Mouse (Mus musculus) bone marrow, adult 2 months (tissue): ENCODE measurements around the gene Mybpc2. TPM values are rescaled to one million over a fixed set of nuclear protein-coding genes. Genes with fewer than 3 reads are reported as not detected.

Experiments
- H3K27ac ChIP-seq: fragments of 200-500 bp; 2 replicates; pipeline ENCODE4 v1.5.1; 2012; ENCODE audit warnings: low read depth, mild to moderate bottlenecking, control low read depth, inconsistent platforms, low read length; ENCODE audit not compliant: control insufficient read depth, poor library complexity, insufficient read depth
- H3K4me1 ChIP-seq: fragments of 200-500 bp; 2 replicates; pipeline ENCODE4 v1.6.1; 2011; ENCODE audit warnings: low read length; ENCODE audit not compliant: control insufficient read depth, insufficient read depth
- H3K4me3 ChIP-seq: fragments of 200-500 bp; replicated peaks from 2 replicates; pipeline ENCODE3; 2011; ENCODE audit warnings: mild to moderate bottlenecking, low read depth, low read length, control low read depth; ENCODE audit not compliant: control insufficient read depth
- CTCF ChIP-seq: fragments of 200-500 bp; IDR thresholded peaks from 2 replicates; pipeline ENCODE4 v1.5.1; 2011; ENCODE audit warnings: low read length, control low read depth; ENCODE audit not compliant: control insufficient read depth, insufficient read depth
- POLR2A ChIP-seq: fragments of 200-500 bp; IDR thresholded peaks from 2 replicates; pipeline ENCODE4 v1.6.1; 2011; ENCODE audit warnings: low read depth, mild to moderate bottlenecking, control low read depth, low read length, borderline replicate concordance; ENCODE audit not compliant: control insufficient read depth
- WGBS: fragments of 180-500 bp; shearing (Covaris S2); methylation state at CpG from one replicate; pipeline ENCODE4 v1.1.7; 2018; 5-methylcytosine and 5-hydroxymethylcytosine counted together
- polyA plus RNA-seq: library from polyadenylated mRNA; stranded (reverse); fragments of >200 nt; gene quantifications from 2 replicates; pipeline ENCODE4 v1.2.4, GENCODE M21; 2011; ENCODE audit warnings: low replicate concordance; ENCODE audit not compliant: missing spikeins, insufficient read depth, insufficient read length

The Mybpc2 gene
- polyA plus RNA-seq, 1 experiment, result 5.4 TPM

- H3K4me1 ChIP-seq, result peaks cover 9% of the 10 kb centered on the region
These were observed 40.3 kb downstream of the Mybpc2 start for GRCm38 (mm10) chr7:44484109-44484508.

GRCm38 (mm10) chr7:44482836-44483435 is 41.5 kb downstream of the Mybpc2 start:
- Histone ChIP-seq H3K4me1 (peaks cover 9% of the 10 kb centered on the region), H3K27ac (peak overlapping the region; percentile 61; the same call in 1 of the 2 replicates), H3K4me3 (no peak overlapping the region)
- WGBS, result 61% methylated on average over 3 of the region's 3 CpGs
- TF ChIP-seq CTCF, result no peak
- TF ChIP-seq POLR2A, result no peak

More at GRCm38 (mm10) chr7:44484109-44484508, 40.3 kb downstream of the Mybpc2 start:
- 89% methylated on average over 1 of the region's 1 CpGs for WGBS
- no peak overlapping the region for H3K27ac ChIP-seq
- TF ChIP-seq POLR2A (no peak), CTCF (no peak)
- no peak overlapping the region for H3K4me3 ChIP-seq

- Histone ChIP-seq H3K4me3 (no peak overlapping the region), H3K27ac (no peak overlapping the region), H3K4me1 (peaks cover 1% of the 10 kb centered on the region)
- 26% methylated on average over 5 of the region's 5 CpGs for WGBS
- TF ChIP-seq POLR2A (no peak), CTCF (no peak)
These were observed 49.3 kb downstream of the Mybpc2 start for GRCm38 (mm10) chr7:44475046-44475614.

DNA sequence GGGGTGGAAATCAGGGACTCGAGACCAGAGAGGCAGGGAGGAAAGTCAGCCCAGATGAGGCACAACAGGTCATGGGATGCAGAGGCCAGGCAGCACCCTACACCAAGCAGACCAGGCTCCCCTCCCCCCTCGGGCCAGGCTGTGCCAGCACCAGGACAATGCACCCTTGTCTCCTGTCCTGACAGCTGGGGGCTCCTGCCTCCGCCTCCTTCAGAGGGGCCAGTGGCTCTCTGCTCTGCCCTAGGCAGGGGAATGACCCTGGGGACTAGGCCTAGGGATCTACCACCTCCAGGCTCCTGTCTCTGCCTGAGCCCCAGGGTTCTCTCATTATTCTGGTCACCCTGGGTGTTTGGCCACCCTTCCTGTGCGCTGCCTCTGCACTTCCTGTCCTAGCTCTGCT is 50.0 kb downstream of the Mybpc2 start:
- TF ChIP-seq CTCF, result no peak
- TF ChIP-seq POLR2A, result no peak
- H3K27ac ChIP-seq, result no peak overlapping the region
- no peak overlapping the region for H3K4me3 ChIP-seq
- H3K4me1 ChIP-seq, result peaks cover 1% of the 10 kb centered on the region
- 37% methylated on average over 4 of the region's 4 CpGs for WGBS

GRCm38 (mm10) chr7:44472961-44473646 is 51.4 kb downstream of the Mybpc2 start:
- WGBS, result 46% methylated on average over 9 of the region's 9 CpGs
- Histone ChIP-seq H3K27ac (no peak overlapping the region), H3K4me3 (no peak overlapping the region), H3K4me1 (peaks cover 1% of the 10 kb centered on the region)
- TF ChIP-seq POLR2A (no peak), CTCF (no peak)

- H3K27ac ChIP-seq, result no peak overlapping the region
- WGBS, result 58% methylated on average over 1 of the region's 1 CpGs
- H3K4me3 ChIP-seq, result no peak overlapping the region
- peaks cover 1% of the 10 kb centered on the region for H3K4me1 ChIP-seq
- no peak for TF ChIP-seq CTCF
- TF ChIP-seq POLR2A, result no peak
These were observed 51.9 kb downstream of the Mybpc2 start for GRCm38 (mm10) chr7:44472558-44472885.

- Histone ChIP-seq H3K4me3 (no peak overlapping the region), H3K4me1 (peaks cover 1% of the 10 kb centered on the region), H3K27ac (no peak overlapping the region)
- TF ChIP-seq CTCF, result no peak
- TF ChIP-seq POLR2A, result no peak
- WGBS, result 54% methylated on average over 6 of the region's 6 CpGs
These were observed 52.4 kb downstream of the Mybpc2 start for GRCm38 (mm10) chr7:44471880-44472557.
